Mouse (Mus musculus): ENCODE results near the gene Olfr178.

The Olfr178 gene

DNA sequence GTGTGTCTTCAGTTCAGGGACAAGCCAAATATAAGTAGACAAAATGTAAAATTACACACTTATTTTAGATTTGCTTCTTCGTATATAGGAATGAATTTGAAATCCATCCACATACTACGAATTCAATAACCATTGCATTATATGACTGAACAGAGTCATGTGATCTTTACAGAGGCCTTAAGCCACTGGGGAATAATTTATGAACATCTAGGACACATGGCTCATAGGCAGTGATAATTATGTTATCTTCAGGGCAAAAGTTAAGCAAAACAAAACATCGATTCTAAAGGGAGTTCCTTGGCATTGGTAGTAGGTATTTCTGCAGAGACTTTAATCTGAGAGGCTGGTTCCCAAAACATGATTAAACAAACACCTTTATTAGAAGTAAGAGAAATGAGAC, at the start of gene Olfr178:
Gene Olfr178, minus strand, starts transcription at position 101 of the 400 bp plus-strand sequence.
- no peak for DNase-seq

DNA sequence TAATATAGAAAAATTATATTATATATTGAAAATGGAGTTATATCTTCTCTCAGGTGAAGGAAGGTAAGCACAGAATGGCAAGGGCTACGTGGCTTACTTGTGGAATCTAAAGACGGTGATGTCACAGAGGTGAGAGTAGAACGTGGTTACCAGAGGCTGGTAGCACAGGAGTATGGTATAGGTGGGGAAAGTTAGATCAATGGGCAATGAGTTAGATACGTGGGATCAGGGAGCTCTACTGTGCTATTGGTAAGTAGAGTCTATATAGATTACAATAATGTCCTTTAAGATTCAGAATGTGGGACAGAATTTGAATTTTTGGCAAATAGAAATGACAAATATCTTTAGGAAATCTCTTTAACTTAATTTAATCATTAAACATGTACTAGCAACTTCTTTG, 37.4 kb upstream of the Olfr178 start, which contains the start of gene Olfr180:
Gene Olfr180, minus strand, starts transcription at position 101 of the 400 bp plus-strand sequence.
- no peak for DNase-seq

- DNase-seq = no peak
These were observed 36.8 kb upstream of the Olfr178 start, which contains the start of gene Olfr181 for GRCm38 (mm10) chr16:58928655-58929054. Olfr181 (minus strand) TSS chr16:58928755.

DNA sequence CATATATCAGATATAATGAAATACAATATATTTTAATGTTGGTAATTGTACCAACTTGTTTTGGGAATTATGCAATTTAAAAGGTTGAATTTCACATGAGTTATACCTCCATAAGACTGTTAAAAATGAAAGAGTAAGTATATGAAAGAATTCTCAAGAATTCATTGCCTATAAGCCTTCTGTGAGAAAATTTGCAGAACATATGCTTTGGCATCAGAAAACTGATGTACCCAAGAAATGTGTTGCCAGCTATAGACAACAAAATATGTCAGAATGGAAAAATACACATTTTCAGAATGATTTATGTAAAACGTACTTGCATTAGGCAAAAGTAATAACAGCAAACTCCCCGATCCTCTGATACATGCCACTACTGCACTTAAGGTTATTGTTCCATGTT, 7.4 kb downstream of the Olfr178 start:
- DNase-seq = no peak

DNA sequence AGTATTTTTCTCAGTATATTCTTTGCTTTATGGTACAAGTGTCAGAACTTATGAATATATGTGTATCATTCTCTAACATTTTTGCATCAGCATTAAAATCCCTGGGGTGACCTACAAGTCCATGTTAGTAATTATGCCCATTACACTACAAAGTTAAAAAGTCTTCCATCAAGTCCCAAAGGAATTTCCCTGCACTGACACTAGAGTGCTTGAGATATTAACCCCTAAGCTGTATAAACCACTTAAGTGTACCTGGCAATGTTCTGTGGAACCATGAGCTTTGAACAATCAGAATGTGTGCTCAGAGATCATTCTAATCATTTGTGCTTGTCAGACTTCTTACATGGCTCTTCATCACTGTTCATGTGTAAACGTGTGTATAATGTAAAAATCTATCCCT, 17.2 kb downstream of the Olfr178 start, which contains the start of gene Olfr177:
Gene Olfr177, minus strand, starts transcription at position 101 of the 400 bp plus-strand sequence.
- DNase-seq = no peak

- DNase-seq = no peak
These were observed 30.4 kb downstream of the Olfr178 start for GRCm38 (mm10) chr16:58861479-58861878.

DNA sequence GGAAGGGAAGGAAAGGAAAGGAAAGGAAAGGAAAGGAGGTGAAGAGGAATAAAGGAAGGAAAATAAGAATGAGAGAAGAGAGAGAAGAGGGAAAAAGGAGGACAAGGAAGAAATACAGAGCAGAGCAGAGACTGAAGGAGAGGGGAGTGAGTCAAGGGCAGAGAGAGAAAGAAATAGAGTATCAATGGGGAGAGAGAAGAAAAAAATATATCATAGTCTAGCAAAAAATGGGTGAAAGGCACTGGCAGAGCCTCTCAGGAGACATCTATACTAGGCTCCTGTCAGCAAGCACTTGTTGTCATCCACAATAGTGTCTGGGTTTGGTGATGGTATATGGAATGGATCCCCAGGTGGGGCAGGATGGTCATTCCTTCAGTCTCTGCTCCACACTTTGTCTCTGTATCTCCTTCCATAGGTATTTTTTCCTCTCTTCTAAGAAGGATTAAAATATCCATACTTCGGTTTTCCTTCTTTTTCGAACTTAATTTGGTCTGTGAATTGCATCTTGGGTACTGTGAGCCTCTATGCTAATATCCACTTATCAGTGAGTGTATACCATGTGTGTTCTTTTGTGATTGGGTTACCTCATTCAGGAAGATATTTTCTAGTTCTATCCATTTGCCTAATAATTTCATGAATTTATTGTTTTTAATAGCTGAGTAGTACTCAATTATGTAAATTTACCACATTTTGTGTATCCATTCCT, 31.7 kb downstream of the Olfr178 start:
- no peak for DNase-seq
